Mouse (Mus musculus): ENCODE data around the gene Gm21900. TPM values are rescaled to one million over a fixed set of nuclear protein-coding genes. Genes with fewer than 3 reads are reported as not detected.

Gene Gm21900
- polyA plus RNA-seq (2017; shearing (Covaris generic)), result not detected

DNA sequence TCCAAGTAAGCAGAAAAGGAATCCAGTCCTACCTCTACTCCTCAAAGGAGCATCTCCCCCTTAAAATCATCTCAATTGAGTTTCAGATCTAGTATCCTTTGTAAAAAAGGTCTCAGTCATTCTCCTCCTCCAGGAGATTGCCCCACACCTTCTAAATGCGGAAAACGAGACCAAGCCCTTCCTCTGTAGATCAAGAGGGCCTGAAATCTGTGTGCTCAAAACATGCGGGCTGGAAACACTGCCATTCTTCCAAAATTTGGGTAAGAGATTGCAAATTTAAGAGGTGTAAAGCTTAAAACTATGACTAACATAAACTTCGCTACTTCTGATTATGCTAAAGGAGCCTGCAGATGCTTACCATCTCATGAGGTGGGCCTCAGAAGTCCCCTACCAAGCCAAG is at the start of gene Gm21900:
Gene Gm21900 (plus strand): TSS at position 301 of the 400 bp plus-strand sequence.

Other genes with a start within 250 kb of the Gm21900 start
- not detected for gene Gm28510, start 203.6 kb upstream of the Gm21900 start, polyA plus RNA-seq (2017; shearing (Covaris generic))
- not detected for gene Gm20737, start 80.3 kb upstream of the Gm21900 start, polyA plus RNA-seq (2017; shearing (Covaris generic))
- gene Gm21775, start 62.9 kb upstream of the Gm21900 start, polyA plus RNA-seq (2017; shearing (Covaris generic)), result not detected
- gene Gm20777, start 136.1 kb downstream of the Gm21900 start, polyA plus RNA-seq (2017; shearing (Covaris generic)), result not detected

Data from naive thymus-derived CD4-positive, alpha-beta T cell, adult 5 months (primary cell).